ENCODE assay signal across 12 mouse cellular contexts in the genomic region with DNA sequence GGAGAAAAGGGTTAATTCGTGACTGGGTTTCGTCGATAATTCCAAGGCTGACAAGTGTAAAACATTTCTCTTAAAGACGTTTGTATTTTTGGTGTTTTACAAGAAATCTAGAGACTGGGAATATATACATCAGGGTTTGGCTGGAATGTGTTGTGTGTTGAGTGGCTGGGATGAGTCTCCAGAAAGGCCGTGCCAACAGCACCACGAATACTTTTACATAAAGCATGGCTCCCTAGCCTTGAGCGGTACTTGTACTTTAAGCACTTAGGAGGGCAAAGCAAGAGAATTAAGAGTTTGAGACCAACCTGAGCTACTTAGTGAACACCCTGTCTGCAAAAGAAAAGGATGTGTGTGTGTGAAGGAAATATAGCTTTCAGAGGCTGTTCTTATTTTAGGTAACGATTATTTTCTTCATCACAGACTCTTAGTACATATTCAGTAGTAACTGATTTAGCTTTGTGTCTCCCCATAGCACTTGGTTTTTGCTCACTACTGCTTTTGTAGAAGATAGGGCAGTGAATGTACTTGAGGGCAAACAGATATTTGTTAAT. TPM values are rescaled to one million over a fixed set of nuclear protein-coding genes. Genes with fewer than 3 reads are reported as not detected.
DNase-seq lines count a peak whose midpoint lies in the region; ATAC-seq and TF ChIP-seq lines count a peak whose summit lies in the region.
"Had no signal": no experiment of that assay in that cellular context is flagged by ENCODE, and none has a peak within 500 bp of the region (broad histone marks: within the 10 kb centered on the region; RNA-seq: fewer than 3 reads in every experiment).

No protein-coding gene starts in this region.

- intact Hi-C loops in heart, postnatal 36 days (cut with DNase I) = no loop called here

- H3K4me2 ChIP-seq in heart, embryonic 11.5 days = no peak overlapping the region; the same call in 1 of the 2 replicates
- H3K4me2 ChIP-seq in forebrain, embryonic 14.5 days (ENCODE audit: low read length) = peak overlapping the region; percentile 51
- peak overlapping the region; percentile 59; the same call in 1 of the 2 replicates for H3K4me2 ChIP-seq in limb, embryonic 15.5 days

- no peaks in the 10 kb centered on the region for H3K4me1 ChIP-seq in heart, embryonic 11.5 days (ENCODE audit: control insufficient read depth, insufficient read depth, low read length)
- H3K4me1 ChIP-seq in ES-E14 (ENCODE audit: control insufficient read depth in 2 of 2, insufficient read depth in 2 of 2, low read length in 2 of 2, poor library complexity in 1 of 2) = peaks cover 0 to 2% of the 10 kb centered on the region in 2 experiments; a peak in 2 of 4 replicates
- H3K4me1 ChIP-seq in forebrain, embryonic 14.5 days (ENCODE audit: control insufficient read depth, insufficient read depth, low read length) = peaks cover 3% of the 10 kb centered on the region; the same call in 1 of the 2 replicates
- peaks cover 11% of the 10 kb centered on the region for H3K4me1 ChIP-seq in limb, embryonic 15.5 days

- H3K27me3 ChIP-seq in heart, embryonic 11.5 days (ENCODE audit: control insufficient read depth, insufficient read depth, low read length) = peaks cover 45% of the 10 kb centered on the region
- H3K27me3 ChIP-seq in forebrain, embryonic 14.5 days (replicated peaks; ENCODE audit: control insufficient read depth, insufficient read depth, low read length) = peaks cover 44% of the 10 kb centered on the region
- peaks cover 66% of the 10 kb centered on the region for H3K27me3 ChIP-seq in limb, embryonic 15.5 days

- H3K36me3 ChIP-seq in heart, embryonic 11.5 days (ENCODE audit: control insufficient read depth, insufficient read depth, low read length) = no peaks in the 10 kb centered on the region
- H3K36me3 ChIP-seq in ES-E14 (ENCODE audit: control insufficient read depth, insufficient read depth, low read length, poor library complexity, severe bottlenecking) = no peaks in the 10 kb centered on the region; the same call in 1 of the 2 replicates
- no peaks in the 10 kb centered on the region for H3K36me3 ChIP-seq in forebrain, embryonic 14.5 days (ENCODE audit: control insufficient read depth, insufficient read depth, low read length)
- H3K36me3 ChIP-seq in limb, embryonic 15.5 days = no peaks in the 10 kb centered on the region

- peak overlapping the region; percentile 64; the same call in 1 of the 2 replicates for H3K4me3 ChIP-seq in heart, embryonic 11.5 days (ENCODE audit: low read depth, low read length)
- H3K4me3 ChIP-seq in ES-E14 (ENCODE audit: insufficient read depth in 1 of 2, low read depth in 1 of 2, low read length in 2 of 2, poor library complexity in 1 of 2, severe bottlenecking in 1 of 2) = peak overlapping the region; percentile 69 to 89; a peak in 3 of 4 replicates
- peak overlapping the region; percentile 56 for H3K4me3 ChIP-seq in forebrain, embryonic 14.5 days (ENCODE audit: low read depth, low read length)
- H3K4me3 ChIP-seq in limb, embryonic 15.5 days = peak overlapping the region; percentile 60; the same call in 1 of the 2 replicates

- H3K27ac ChIP-seq in heart, embryonic 11.5 days (ENCODE audit: low read depth, low read length) = no peak overlapping the region
- no peak overlapping the region for H3K27ac ChIP-seq in ES-E14 (ENCODE audit: insufficient read depth, low read depth, low read length, poor library complexity, severe bottlenecking)
- H3K27ac ChIP-seq in forebrain, embryonic 14.5 days (ENCODE audit: low read depth, low read length) = peak overlapping the region; percentile 54
- peak overlapping the region; percentile 48; the same call in 1 of the 2 replicates for H3K27ac ChIP-seq in limb, embryonic 15.5 days

- no peak overlapping the region for H3K9ac ChIP-seq in heart, embryonic 11.5 days (ENCODE audit: low read depth, low read length)
- no peak overlapping the region for H3K9ac ChIP-seq in ES-E14 (ENCODE audit: insufficient read depth, low read depth, low read length, poor library complexity, severe bottlenecking)
- no peak overlapping the region for H3K9ac ChIP-seq in forebrain, embryonic 14.5 days (ENCODE audit: low read length)
- H3K9ac ChIP-seq in limb, embryonic 15.5 days = no peak overlapping the region

- DNase-seq in heart, postnatal 36 days = no peak
- DNase-seq in ES-E14 (ENCODE audit: low read depth, low spot score) = no peak
- DNase-seq in forebrain, embryonic 14.5 days (ENCODE audit: low spot score) = no peak
- no peak for DNase-seq in right cerebral cortex, postnatal 25 days
- DNase-seq in thymus, adult 18-20 months = no peak
- DNase-seq in T-cell, adult 2 months (ENCODE audit: low spot score) = no peak
- DNase-seq: gastrocnemius, postnatal 25 days; lung, postnatal 4 days had no signal

- ATAC-seq in heart, embryonic 11.5 days (replicated peaks; ENCODE audit: insufficient number of reproducible peaks, low FRiP score, low TSS enrichment) = no peak
- ATAC-seq in forebrain, embryonic 14.5 days = no peak
- ATAC-seq in limb, embryonic 15.5 days (ENCODE audit: insufficient number of reproducible peaks, low FRiP score, low TSS enrichment, low read depth) = no peak
- ATAC-seq: inflammation-experienced regulatory T-cells, adult 6 months; Patski had no signal

- WGBS in heart, embryonic 11.5 days (ENCODE audit: insufficient replicate concordance) = 27% methylated on average over 8 of the region's 8 CpGs
- 21% methylated on average over 8 of the region's 8 CpGs for WGBS in forebrain, embryonic 14.5 days
- 18% methylated on average over 8 of the region's 8 CpGs for WGBS in limb, embryonic 15.5 days

- no peaks in the 10 kb centered on the region for H3K9me3 ChIP-seq in heart, embryonic 11.5 days (replicated peaks; ENCODE audit: control insufficient read depth, low read length)
- H3K9me3 ChIP-seq in ES-E14 (ENCODE audit: control insufficient read depth, insufficient read depth, low read depth, low read length) = no peaks in the 10 kb centered on the region
- H3K9me3 ChIP-seq in forebrain, embryonic 14.5 days (replicated peaks; ENCODE audit: control insufficient read depth, low read length) = no peaks in the 10 kb centered on the region
- H3K9me3 ChIP-seq in limb, embryonic 15.5 days = no peaks in the 10 kb centered on the region

- in situ Hi-C loops in ES-E14 (cut with MboI; ENCODE audit: low sequenced_read_pairs in 2 of 2, unreplicated experiment in 2 of 2) = no loop called here

TF ChIP-seq in ES-E14, 5 proteins besides CTCF, POLR2A, EP300 and RAD21:
- TF ChIP-seq MAFK (IDR thresholded peaks at IDR 0.05; ENCODE audit: insufficient read depth, low read depth, low read length) (no peak), ZC3H11A (IDR thresholded peaks at IDR 0.05; ENCODE audit: borderline replicate concordance, low read depth, low read length) (no peak), HCFC1 (IDR thresholded peaks at IDR 0.05; ENCODE audit: borderline replicate concordance, insufficient read depth, low read length) (no peak), CHD2 (IDR thresholded peaks at IDR 0.05; ENCODE audit: low read depth, low read length) (no peak), ZNF384 (IDR thresholded peaks at IDR 0.05; ENCODE audit: low read depth, low read length) (no peak)

RNA-seq across cellular contexts. Expression of a gene that starts 0.9 kb away (rescaled TPM):
- 5.0 and 9.8 TPM in 2 replicates for polyA plus RNA-seq in heart, embryonic 11.5 days (2014; fragmentation: Nextera tagmentation; extraction: Ambion mirVana)
- under 1 TPM; 0.30 to 0.69 TPM for total RNA-seq in heart, postnatal 36 days (2021)
- 25.6 and 43.2 TPM in 2 replicates for total RNA-seq in ES-E14 (2012; rRNA removed)
- polyA plus RNA-seq in forebrain, embryonic 14.5 days (2014; fragmentation: Nextera tagmentation; extraction: Ambion mirVana) = 23.6 and 27.8 TPM in 2 replicates
- polyA plus RNA-seq in limb, embryonic 15.5 days (2015; fragmentation: Nextera tagmentation; extraction: Ambion mirVana) = 13.0 and 19.3 TPM in 2 replicates
- polyA plus RNA-seq: Patski had no signal

RNA-seq across cellular contexts. Expression of a gene that starts 57.9 kb away (rescaled TPM):
- polyA plus RNA-seq in heart, embryonic 11.5 days (2014; fragmentation: Nextera tagmentation; extraction: Ambion mirVana) = not detected in 2 replicates
- under 1 TPM; 0.44 to 0.49 TPM for total RNA-seq in heart, postnatal 36 days (2021)
- 1.3 and 2.2 TPM in 2 replicates for total RNA-seq in ES-E14 (2012; rRNA removed)
- polyA plus RNA-seq in forebrain, embryonic 14.5 days (2014; fragmentation: Nextera tagmentation; extraction: Ambion mirVana) = 0.40 and 0.72 TPM in 2 replicates
- polyA plus RNA-seq in limb, embryonic 15.5 days (2015; fragmentation: Nextera tagmentation; extraction: Ambion mirVana) = 0.17 and 0.63 TPM in 2 replicates
- polyA plus RNA-seq: inflammation-experienced regulatory T-cells, adult 6 months; Patski had no signal

Comparison
In these comparisons a context has a peak if more than half of its experiments do, and no peak if none do; other contexts are left out.
1. H3K27ac ChIP-seq: peak in forebrain, embryonic 14.5 days (single experiment) and limb, embryonic 15.5 days (single experiment); none in heart, embryonic 11.5 days (single experiment) and ES-E14 (single experiment).
2. Peak in every context shown above with its lines, with median percentiles within 50 percentile points of each other: H3K4me3 ChIP-seq.